Mouse (Mus musculus): ENCODE data around the gene Oit1.
A peak's percentile ranks its signal among the peaks of the same experiment; 100 is the strongest.

Gene Oit1

DNA sequence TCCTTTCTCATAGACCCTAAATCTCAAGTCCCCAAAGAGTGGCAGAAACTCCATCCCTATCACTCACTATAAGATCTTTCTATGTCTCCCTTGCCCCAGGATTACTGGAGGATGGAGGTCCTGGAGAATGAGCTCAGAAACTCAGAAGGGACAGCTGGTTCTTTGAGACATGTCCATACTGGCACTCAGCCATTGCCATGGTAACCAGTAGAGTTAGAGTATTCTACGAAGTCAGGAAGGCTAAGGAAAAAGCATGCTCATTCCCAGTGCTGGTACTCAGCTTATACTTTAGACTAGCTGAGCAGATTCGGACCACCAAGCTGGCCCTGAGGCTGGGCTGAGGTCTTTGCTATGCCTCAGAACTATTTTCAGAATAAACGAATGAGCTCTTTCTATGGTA is 44.0 kb downstream of the Oit1 start:
- no peak for DNase-seq

- DNase-seq = no peak
Measured at GRCm38 (mm10) chr14:8332314-8333252, 46.0 kb downstream of the Oit1 start.

GRCm38 (mm10) chr14:8331307-8331905 is 47.1 kb downstream of the Oit1 start:
- no peak for DNase-seq

- no peak for DNase-seq
Measured at GRCm38 (mm10) chr14:8330390-8330789, 48.2 kb downstream of the Oit1 start.

DNA sequence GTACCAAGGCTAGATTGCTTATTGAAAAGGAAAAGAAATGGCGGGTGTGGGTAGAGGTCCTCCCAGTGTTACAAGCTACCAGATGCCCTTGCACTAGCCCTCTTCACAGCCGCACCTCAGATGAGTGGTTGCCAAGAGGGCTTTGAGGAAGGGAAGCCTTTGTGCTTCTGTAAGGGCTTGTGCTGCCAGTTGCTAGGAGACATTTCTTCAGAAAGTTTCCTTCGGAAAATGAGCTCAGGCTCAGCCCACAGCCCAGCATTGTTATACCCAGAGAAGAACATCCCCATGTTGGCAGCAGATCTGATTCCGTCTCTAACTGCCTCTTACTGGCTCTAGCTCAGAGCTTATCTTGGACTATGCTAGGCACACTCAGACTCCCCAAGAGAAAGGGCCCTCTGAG is 49.0 kb downstream of the Oit1 start:
- DNase-seq = no peak

GRCm38 (mm10) chr14:8327371-8327770 is 51.2 kb downstream of the Oit1 start:
- DNase-seq = no peak

DNA sequence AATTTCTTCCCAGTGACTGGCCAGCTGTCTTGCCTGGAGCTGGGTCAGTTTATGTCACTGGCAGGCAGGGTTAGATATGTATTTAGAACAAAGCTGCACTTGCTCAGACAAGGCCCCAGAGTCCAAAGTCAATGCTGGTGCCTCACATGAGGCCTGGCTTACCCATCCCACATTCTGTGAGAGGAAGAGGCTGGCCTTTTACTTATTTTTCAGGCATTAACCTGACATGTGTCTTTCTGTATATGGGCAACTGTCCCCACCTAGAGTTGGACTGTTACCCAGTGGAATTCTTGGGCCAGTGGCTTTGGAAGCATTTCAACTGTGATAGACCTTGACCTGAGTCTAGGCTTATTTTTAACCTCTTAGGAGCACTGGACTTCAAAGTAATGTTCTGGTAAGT is 51.6 kb downstream of the Oit1 start:
- DNase-seq = no peak

GRCm38 (mm10) chr14:8325746-8326145 is 52.8 kb downstream of the Oit1 start:
- no peak for DNase-seq

DNA sequence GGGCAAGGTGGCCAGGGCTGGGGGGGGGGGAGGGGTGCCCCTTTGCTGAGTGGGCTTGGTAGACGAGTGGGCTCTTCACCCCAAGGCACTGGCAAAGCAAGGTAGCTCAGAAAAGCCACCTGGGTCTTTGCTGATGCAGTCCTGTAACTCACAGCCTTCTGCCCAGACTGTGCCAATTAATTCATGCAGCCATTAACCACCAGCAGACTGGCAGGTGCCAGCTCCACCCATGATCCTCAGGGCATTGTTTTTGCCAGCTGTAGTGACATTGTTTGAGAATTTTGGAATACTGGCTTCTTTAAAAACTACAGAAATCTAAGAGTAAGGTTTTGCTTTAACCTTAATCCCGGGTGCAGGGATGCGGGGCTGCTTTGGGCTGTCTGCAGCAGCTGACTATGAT is 58.0 kb downstream of the Oit1 start:
- no peak for DNase-seq

GRCm38 (mm10) chr14:8317194-8318097 is 61.1 kb downstream of the Oit1 start, which contains the start of gene Fam107a:
Fam107a (minus strand) TSS chr14:8318023.
- no peak for DNase-seq

DNA sequence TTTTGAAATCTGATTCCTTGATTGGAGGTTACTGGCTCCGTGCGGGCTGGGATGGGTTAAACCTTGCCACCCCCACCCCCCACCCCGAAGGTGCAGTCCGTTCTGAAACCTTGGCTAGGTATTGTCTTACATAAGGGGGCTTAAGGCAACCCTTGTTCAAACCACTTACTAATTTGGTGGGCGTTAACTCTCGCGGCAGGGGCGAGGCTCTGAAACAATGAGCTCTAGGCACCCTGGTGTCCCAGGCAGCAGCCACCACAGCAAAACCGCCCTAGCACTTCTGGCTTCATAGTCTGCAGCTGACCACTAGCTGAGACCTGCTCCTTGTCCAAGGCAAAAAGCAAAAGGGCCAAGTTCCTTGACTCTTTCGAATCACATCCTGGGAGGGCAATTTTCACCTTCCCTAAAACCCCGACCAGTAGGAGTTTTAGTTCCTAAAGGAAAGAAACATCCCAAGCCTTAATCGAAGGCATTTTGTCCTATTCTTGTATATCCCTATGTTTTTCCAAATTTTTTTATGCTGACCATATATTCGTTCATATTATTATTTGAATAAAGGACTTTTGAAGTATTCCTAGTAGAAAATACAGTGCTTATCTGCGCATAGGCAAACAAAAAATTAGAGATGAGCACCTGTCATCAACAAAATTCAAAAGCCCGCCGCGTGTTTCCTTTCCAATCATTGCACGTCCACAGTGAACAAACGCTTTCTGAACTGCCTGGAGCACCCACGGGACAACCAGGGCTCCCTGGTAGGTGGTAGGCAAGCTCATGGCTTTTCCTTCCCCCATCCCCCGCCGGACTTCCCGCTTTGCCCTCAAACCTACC is 62.0 kb downstream of the Oit1 start:
- DNase-seq = no peak

- no peak for DNase-seq
Measured at GRCm38 (mm10) chr14:8315169-8315568, 63.4 kb downstream of the Oit1 start.

DNA sequence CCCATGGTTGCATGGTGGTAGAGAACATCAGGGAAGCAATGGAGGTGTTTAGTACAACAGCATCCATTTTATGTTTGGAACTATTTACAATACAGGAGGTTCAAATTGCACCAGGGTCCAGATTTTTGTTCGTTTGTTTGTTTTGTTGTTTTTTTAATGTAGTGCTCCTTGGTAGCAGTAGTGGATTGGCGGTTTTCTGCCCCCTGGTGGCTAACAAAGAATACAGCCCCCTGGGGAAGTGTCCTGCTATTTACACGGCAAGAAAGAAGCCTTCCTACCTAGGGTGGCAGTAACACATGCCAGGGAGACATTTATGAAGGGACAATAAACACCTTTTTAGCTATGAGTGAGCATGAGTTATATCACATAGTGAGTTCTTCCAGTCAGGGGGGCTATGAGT is 64.0 kb downstream of the Oit1 start:
- DNase-seq = peak; percentile 32

DNA sequence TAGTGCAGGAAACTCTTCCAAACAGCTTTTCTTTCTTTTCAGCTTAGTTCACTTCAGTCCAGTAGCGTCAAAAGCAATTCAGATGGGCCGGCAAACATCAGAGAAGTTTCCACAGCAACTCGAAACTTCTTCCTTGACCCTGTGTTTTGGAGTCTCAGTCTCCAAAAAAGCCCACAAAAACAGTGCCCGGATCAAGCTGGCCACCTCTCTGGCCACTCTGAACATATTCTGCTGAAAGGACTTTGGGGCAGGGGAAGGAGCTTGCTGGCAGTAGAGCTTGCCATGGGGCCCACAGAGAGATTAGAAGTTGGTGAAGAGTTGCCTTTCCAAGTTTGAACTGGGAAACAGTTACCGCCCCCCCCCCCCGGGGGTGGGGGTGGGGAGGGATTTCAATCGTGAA is 64.7 kb downstream of the Oit1 start:
- no peak for DNase-seq

DNA sequence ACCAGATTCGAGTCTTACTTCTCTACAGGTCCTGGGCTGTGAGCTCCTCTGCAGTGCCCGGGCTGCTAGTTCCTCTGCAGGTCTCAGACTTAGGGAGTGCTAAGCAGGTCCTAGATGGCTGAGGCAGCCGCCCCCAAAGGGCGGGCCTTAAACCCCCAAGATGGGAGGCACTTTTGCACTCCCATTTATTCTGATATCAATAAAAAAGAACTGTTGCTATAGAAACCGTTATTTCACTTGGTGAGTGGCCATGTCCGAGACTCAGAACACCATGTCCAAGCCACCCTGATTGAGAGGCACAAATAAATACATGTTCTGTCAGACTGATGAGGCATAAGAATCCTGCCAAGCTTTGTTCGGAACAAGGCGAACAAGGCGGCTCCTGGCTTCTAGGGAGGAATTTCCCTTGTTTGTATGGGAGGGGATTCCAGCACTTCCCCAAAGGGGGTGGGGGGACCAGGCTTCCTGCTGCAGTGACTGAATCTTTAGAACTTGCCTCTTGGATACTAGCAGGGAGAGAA is 68.9 kb downstream of the Oit1 start:
- no peak for DNase-seq

DNA sequence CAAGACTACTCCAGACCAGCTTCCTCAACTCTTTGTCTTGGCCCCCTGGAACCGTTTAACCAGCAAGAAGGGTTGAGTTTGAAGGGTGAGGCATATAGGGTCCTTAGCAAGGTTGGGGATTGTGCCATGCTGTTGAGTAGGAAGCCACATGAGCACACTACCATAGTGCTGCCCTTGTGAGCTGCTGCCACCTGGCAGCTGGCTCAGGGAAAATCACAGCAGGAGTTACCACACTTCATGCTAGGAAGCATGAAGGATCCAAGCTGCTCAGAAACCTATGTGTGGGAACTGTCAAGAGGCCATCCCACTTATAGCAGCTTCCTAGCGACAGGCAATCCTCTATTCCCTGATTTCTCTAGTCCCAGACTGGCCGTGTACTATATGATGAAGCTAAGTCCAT is 69.9 kb downstream of the Oit1 start:
- DNase-seq = no peak

DNA sequence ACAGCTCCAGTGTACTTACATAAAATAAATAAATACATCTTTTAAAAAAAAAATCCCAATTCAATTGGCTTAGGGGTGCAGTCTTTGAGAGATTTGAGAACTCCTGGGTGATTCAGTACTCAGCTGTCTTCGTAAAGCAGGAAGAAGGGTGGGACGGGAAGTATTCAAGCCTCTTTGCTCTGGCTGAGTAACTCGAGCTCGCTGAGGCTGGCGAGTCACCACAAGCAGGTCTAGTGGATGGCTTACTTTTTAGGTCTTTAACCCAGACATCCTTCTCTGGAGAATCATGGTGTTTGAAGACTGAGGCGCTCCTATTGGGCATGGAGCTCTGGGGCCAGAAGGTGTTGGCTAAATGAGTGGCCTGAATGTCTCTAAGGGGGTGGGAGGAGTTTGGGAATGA is 71.7 kb downstream of the Oit1 start:
- no peak for DNase-seq

- no peak for DNase-seq
Measured at GRCm38 (mm10) chr14:8305014-8305413, 73.5 kb downstream of the Oit1 start.

- DNase-seq = no peak
Measured at GRCm38 (mm10) chr14:8304082-8304481, 74.5 kb downstream of the Oit1 start.

GRCm38 (mm10) chr14:8302687-8303086 is 75.9 kb downstream of the Oit1 start:
- DNase-seq = no peak

DNA sequence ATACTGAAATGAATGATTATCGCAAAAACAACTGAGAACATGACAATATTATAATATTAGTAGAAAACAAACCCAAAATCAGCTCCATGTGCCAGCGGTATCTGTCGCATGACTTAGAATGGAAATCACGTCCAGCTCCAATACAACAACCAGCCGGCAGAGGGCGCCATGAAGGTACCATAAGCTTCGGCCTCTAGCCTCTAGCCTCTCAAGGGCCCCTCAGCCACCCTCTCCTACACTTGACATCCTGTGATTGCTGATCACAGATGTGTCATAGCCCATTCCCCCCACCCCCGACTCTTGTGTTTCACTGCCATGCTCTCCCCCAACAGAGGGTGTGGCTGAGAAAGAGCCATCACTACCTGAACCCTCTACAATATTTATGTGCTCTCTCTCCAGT is 78.3 kb downstream of the Oit1 start:
- peak; percentile 33 for DNase-seq
